Mouse (Mus musculus) embryonic fibroblast, embryonic 13.5 days (primary cell): Measurements from ENCODE around the gene Ccdc8.

Source experiments
- CTCF ChIP-seq: IDR thresholded peaks from 2 replicates; pipeline ENCODE4 v1.5.1; 2011; ENCODE audit warnings: mild to moderate bottlenecking, control low read depth, low read length, moderate library complexity, borderline replicate concordance; ENCODE audit not compliant: insufficient read depth
- POLR2A ChIP-seq: IDR thresholded peaks from 2 replicates; pipeline ENCODE4 v1.6.1; 2011; ENCODE audit warnings: low read depth, mild to moderate bottlenecking, control low read depth, low read length, moderate library complexity

- TF ChIP-seq CTCF (no peak), POLR2A (no peak)
Observed at GRCm38 (mm10) chr7:17022176-17022575, 29.7 kb downstream of the Ccdc8 start.
